Mouse (Mus musculus) v-Abl transformed pro-B cells (cell line): Measurements from ENCODE around the gene Slx1b.
"Not testable (repeated sequence)": the region's sequence is repeated elsewhere in the genome, so short reads cannot be mapped to it uniquely, and the experiment has no call there.

Experiments
- in situ Hi-C, 2 experiments: fragments of 400-800 bp; cut with MboI; formaldehyde crosslinking; loops; one replicate each; pipeline ENCODE4 v1.15.1; 2025; ENCODE audit not compliant: unreplicated experiment in 2 of 2

The Slx1b gene

DNA sequence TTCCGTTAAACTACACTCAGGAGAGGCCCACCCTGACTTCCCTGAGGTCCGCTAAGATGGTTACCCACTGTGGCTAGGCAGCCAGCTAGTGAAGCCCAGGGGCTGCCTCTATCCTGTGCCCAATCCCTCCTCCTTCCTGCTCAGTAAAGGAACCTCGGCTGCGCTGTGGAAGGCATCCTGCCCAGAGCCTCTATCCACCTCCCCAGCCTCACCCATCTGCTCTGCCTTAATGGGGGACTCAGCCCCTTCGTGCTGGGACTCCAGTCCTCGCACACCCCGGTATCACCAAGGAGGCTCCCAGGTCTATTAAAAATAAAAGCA lies 8.1 kb upstream of the Slx1b start:
- in situ Hi-C loops = loop anchor here (5.0 kb wide), 2 partner anchors 59 to 74 kb away; partner anchors contain the start of gene Ypel3 (in 1 of the 2)

DNA sequence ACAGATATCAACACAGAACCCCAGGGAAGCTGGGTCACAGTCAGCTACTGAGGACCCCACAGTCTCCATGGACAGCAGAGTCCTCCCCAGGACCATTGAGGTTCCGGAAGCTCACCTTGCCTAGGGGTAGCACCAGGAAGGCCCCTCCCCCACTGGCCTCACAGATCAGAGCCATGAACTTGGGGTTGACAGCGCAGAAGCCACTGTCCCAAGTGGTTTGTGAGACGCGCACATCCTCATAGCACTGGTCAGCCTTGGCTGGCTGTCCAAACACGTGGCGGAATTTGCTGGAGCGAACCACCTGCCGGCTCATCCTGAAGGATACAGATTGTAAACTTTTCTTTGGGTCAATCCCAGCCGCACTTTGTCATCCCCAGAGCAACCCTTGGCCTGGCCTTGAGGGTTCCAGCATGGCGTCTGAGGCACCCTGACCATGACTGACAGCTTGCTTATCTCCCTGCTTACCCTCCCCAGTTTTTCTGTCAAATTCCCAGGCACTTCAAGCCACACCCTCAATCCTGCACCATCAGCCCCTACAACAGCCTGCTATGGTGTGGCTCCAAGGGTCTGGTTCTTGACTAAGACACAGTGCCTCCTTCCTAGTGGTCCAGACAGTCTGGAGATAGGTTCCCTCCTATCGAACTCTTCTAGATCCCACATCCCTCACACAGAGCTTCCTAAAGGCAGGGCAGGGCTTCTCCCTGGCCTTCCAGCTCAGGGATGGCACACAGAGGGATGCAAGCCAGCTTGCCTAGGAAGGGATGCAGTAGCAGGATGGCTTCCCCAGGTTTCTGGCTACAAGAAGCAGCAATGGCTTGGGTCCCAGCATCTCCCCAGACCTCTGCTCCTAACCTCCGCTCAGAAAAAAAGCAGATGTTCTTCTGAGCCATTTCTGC lies 7.5 kb upstream of the Slx1b start:
- in situ Hi-C loops = loop anchor here (5.0 kb wide), 2 partner anchors 59 to 74 kb away; partner anchors contain the start of gene Ypel3 (in 1 of the 2)

- in situ Hi-C loops = loop anchor here (5.0 kb wide), 2 partner anchors 60 to 75 kb away; partner anchors contain the start of gene Ypel3 (in 1 of the 2)
These were observed 6.8 kb upstream of the Slx1b start for GRCm38 (mm10) chr7:126702358-126702757.

- in situ Hi-C loops = loop anchor here (5.0 kb wide), 2 partner anchors 61 to 76 kb away; partner anchors contain the start of gene Ypel3 (in 1 of the 2)
These were observed 6.2 kb upstream of the Slx1b start for GRCm38 (mm10) chr7:126701559-126702357.

GRCm38 (mm10) chr7:126701070-126701469 lies 5.5 kb upstream of the Slx1b start:
- in situ Hi-C loops = loop anchor here (5.0 kb wide), 2 partner anchors 61 to 76 kb away; partner anchors contain the start of gene Ypel3 (in 1 of the 2)

DNA sequence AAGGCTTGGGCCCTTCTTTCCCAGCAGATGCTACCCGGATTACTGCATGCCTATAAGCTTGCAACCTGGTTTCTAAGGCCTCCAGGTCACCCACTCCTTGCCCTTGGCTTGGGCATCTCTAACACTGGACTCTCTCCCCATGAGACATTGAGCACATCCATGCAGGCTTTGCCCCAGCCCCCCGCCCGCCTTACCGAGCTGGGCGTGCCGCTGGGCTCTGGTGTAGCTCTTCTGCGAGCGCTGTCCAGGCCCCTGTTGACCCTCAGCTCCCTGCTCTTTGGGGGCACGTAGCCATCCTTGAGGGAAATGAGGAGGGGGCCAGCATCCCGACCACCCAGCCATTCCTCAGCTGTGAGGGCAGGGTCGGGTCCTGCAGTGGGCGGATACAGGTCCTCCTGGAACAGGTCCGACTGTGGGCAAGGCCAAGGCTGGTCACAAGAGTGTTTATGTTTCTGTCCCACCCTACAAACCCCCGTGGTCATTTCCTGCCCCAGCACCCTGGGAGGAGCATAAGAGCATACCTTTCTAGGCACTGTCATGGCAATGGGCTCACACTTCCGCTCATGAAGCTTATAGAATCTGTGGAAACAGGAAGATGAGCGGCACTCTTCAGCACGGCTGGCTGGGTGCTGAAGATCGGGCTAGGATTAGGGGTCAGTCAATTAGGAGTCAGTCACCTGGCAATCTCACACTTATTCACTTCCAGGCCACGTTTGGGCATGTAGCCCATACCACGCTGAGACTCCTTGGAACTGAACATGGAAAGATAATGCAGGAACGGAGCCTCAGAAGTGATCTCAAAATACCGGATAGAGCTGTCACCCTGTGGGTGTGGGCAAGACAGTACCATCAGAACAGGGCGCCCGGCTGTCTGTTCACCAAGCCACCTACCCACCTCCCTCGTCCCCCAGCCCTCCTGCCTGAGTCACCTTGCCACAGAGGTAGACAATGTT lies 4.8 kb upstream of the Slx1b start:
- in situ Hi-C loops = loop anchor here (5.0 kb wide), 2 partner anchors 62 to 77 kb away; partner anchors contain the start of gene Ypel3 (in 1 of the 2)

DNA sequence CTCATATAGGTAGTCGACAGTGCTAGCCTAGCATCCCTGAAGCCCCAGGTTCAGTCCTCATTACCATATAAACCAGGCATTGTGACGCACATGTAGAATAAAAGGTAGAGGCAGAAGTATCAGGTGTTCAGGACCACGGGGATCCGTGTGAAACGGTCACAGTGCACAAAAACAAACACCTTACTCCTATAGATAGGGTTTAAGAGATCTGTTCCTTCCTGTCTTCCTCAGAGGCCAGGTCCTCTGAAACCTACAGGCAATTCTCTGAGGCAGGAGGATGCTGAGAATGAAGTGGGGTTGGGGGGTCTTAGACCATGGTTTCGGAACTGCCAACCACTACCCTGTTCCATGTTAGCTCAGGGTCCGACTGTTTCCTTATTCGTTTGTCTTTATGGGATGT lies 2.3 kb upstream of the Slx1b start:
- in situ Hi-C loops = loop anchor here in 1 of 2 experiments (10.0 kb wide), 1 partner anchor 223 kb away; the partner anchor contains the start of gene Sh2b1

DNA sequence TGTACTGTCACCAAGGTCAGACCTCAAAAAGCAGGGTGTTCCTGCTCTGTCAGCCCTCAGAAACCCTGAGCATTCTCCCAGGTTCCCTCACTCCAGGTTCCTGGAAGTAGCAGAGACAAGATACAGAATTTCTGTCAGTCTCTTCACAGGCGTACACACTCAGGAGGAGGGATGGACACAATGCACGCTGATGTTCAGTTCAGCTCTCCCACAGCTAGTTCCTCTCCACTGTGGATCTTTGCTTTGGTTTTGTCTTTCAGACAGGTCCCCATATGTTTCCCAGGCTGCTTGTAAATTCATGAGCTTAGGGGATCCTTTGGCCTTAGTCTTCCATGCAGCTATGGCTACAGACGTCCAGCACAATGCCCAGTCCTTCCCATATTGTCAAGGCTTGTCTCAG lies 1.3 kb upstream of the Slx1b start:
- in situ Hi-C loops = loop anchor here in 1 of 2 experiments (10.0 kb wide), 1 partner anchor 222 kb away; the partner anchor contains the start of gene Sh2b1

DNA sequence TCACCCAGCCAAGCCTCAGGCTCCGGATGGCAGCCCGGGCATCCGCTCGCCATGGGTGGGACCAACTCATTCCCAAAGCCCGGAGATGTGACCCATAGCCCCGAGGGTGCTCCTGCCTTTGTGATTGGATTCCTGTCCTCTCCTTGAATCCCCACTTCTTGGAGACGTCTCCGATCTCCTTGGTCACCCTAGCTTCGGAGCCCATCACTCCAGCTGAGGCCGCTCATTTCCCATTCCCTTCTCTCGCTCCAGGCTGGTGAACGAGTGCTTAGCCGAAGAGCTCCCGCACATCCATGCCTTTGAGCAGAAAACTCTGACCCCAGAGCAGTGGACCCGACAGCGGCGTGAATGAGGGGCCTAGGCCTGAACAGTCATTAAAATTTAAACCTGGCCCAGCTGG lies 719 bp upstream of the Slx1b start:
- in situ Hi-C loops = loop anchor here in 1 of 2 experiments (10.0 kb wide), 1 partner anchor 222 kb away; the partner anchor contains the start of gene Sh2b1

DNA sequence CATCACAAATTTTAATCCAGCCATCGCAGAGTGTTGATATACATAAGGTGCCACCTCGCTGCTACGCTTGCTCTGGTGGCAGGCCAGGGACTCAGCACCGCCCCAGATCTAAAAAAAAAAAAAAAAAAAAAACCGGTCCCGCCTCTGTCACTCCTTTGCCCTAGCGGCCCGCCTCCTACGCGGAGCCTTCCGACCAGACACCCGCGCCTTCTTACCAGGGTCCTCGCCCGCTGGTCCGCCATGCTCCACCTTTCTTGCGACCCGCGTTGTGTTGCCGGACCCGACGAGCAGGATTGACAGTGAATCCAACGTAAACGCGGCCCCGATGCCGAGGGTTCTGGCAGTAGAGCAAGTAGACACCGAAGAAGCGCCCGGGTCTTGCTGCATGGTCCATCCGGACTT lies 373 bp downstream of the Slx1b start, which contains the start of gene Bola2:
Gene Bola2, plus strand, starts transcription at position 192 of the 402 bp plus-strand sequence.
- in situ Hi-C loops = loop anchor here in 1 of 2 experiments (10.0 kb wide), 1 partner anchor 220 kb away; the partner anchor contains the start of gene Sh2b1

DNA sequence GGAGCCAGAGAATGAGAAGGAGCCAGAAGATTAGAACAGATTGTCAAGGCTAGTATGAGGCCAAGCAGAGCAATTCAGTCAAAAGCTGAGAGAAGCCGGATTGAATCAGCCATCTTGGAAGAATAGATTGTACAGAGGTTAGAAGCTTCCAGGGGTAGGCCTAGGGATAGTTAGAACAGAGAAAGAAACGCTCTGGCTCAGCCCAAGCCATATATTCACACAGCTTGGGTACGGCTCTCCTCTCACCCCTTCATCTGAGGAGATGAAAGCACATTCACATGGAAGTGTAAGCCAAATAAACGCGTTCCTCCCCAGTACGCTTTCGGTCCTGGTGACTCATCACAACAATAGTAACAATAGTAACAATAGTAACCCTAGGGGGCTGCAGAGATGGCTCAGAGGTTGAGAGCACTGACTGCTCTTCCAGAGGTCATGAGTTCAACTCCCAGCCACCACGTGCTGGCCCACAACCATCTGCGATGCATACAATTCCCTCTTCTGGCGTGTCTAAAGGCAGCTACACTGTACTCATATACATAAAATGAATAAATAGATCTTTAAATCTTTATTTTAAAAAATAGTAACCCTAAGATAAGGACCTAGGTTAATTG lies 1.0 kb downstream of the Slx1b start:
- in situ Hi-C loops = loop anchor here (5.0 to 10.0 kb wide), 3 partner anchors 52 to 220 kb away; partner anchors contain the start of gene Sh2b1 (in 1 of the 2)

- in situ Hi-C loops = loop anchor here (5.0 to 10.0 kb wide), 3 partner anchors 51 to 219 kb away; partner anchors contain the start of gene Sh2b1 (in 1 of the 2)
These were observed 1.8 kb downstream of the Slx1b start for GRCm38 (mm10) chr7:126693781-126694180.

DNA sequence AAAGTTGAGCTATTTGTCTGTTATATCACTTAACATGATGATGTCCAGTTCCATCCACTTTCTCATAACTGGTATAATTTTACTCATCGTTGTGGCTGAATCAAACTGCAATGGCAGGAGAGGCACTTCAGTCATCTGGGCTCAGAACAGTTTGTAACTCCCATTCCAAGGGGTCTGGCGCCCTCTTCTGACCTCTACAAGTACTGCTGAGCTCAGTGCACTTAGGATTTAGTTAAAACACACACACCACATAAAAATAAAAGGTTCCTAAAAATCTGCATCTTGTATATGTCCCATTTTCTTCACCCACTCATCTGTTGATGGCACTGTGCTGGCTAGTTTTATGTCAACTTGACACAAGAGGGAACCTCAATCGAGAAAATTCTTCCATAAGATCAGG lies 2.3 kb downstream of the Slx1b start:
- in situ Hi-C loops = loop anchor here (5.0 to 10.0 kb wide), 3 partner anchors 51 to 218 kb away; partner anchors contain the start of gene Sh2b1 (in 1 of the 2)

DNA sequence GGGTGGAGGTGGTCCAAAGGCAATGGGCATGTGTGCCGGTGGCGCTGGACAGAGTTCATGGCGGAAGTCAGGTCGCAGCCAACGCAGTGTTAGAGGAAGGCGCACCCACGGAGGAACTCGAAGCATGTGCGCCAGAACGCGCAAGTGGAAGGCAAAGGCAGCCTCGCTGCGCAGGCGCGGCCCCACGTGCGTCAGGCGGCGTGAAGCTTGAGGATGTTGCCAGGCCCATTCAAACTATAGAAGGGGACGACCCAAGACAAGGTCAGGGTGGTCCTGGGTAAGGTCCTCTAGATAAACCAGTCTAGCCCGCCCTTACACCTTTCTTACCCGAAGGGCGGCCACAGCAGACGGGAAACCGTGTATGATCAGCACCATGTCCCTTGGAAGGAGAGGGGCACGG lies 3.2 kb downstream of the Slx1b start:
- in situ Hi-C loops = loop anchor here (5.0 to 10.0 kb wide), 3 partner anchors 50 to 218 kb away; partner anchors contain the start of gene Sh2b1 (in 1 of the 2)

DNA sequence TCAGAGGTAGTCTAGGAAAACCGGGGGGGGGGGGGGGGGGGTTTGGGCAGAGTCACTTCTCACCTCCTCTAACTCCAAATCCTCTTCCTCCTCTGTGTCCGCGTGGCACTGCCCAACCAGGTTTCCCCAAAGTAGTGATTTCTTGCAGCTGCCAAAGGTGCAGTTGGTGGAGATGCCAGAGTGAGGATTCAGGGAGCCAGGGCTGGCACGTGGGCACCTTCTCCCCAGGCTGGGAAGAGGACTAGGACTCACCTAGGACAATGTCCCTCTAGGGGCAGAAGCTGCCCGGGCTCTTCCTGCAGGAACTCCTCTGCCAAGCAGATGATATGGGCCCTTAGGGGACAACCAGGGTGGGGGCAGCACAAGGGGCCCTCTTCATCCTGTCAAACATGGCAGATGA lies 3.9 kb downstream of the Slx1b start:
- in situ Hi-C loops = loop anchor here (5.0 to 10.0 kb wide), 3 partner anchors 49 to 217 kb away; partner anchors contain the start of gene Sh2b1 (in 1 of the 2)

- in situ Hi-C loops = loop anchor here (5.0 to 10.0 kb wide), 3 partner anchors 48 to 216 kb away; partner anchors contain the start of gene Sh2b1 (in 1 of the 2)
These were observed 4.8 kb downstream of the Slx1b start for GRCm38 (mm10) chr7:126690737-126691136.

- in situ Hi-C loops = no loop called here
These were observed 6.6 kb downstream of the Slx1b start for GRCm38 (mm10) chr7:126689021-126689420.

DNA sequence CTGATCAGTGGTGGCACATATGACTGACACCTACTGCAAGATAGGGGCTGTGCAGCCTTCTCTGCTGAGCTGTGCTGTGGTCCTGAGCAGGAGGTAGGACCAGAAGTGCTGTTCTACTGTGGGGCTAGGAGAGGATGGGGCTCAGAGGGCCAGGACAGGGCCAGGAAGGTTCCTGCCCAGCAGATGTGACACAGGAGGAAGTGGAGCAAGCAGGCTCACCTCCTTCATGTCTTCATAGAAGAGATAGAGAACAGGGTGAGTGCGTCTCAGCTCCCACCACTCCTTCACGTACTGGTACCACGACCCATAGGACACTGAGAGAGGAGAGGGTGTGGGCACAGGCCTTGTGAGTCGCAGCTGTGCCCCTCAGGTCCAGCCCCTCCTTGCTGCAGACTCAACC lies 7.4 kb downstream of the Slx1b start:
- in situ Hi-C loops = not testable (repeated sequence)
